Mouse (Mus musculus): ENCODE data around the gene Telo2.

GRCm38 (mm10) chr17:25163387-25163786 is 47.6 kb upstream of the Telo2 start:
- TF ChIP-seq POLR2A (IDR thresholded peaks at IDR 0.05; ENCODE audit: insufficient read depth, low read depth, low read length) (no peak), CTCF (IDR thresholded peaks at IDR 0.05; ENCODE audit: insufficient read depth, low read depth, low read length) (no peak)
